Mouse (Mus musculus): ENCODE results near the gene Slc30a9. TPM values are rescaled to one million over a fixed set of nuclear protein-coding genes. Genes with fewer than 3 reads are reported as not detected.

Slc30a9 gene
- polyA plus RNA-seq, 1 experiment from 2014 or later = 200 TPM

DNA sequence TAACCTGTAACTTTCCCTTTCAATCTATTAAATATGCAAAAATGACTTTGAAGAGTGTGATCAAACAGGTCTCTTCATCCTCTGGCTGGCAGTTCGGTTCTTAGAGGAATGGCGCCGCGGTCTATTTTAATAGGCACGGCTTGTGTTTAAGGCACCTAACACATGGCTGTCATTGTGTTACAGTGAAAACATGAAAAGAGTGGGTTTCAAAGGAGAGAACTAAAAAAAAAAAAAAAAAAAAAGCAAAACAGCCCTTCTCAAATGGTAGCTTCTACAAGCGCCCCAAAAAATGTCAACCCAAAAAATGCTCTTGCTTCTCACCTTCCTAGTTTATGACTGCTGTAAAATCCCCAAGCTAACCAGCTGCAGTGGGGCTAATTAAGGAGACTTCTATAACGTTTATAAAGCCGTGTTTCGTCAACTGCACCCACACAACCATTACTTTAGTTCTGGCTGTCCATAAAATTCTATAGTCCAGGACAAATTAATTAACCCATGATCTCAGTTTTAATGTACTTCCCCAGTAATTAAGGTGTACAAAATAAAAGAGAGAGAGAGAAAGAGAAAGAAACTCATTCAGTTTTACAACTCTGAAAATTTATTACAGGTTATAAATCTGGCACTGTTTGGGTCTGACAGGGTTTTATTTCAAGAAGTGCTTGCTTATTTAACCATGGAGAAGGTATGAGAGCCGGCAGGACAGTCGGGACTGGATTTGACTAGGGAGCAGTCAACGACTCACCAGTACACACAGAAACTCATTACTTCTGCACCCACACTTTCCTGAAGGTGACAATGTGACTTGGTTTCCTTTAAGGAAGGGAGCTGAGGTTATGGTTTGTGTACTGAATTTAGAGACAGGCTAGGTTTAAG is 94.1 kb downstream of the Slc30a9 start:
- Histone ChIP-seq H3K4me1 (ENCODE audit: control insufficient read depth, insufficient read depth, low read length) (no peaks in the 10 kb centered on the region), H3K36me3 (ENCODE audit: control insufficient read depth, insufficient read depth, low read length) (no peaks in the 10 kb centered on the region; the same call in 1 of the 2 replicates), H3K4me2 (ENCODE audit: low read depth, low read length) (no peak overlapping the region), H3K27ac (ENCODE audit: low read depth, low read length) (no peak overlapping the region), H3K9me3 (ENCODE audit: control insufficient read depth, low read length) (no peaks in the 10 kb centered on the region), H3K27me3 (ENCODE audit: control insufficient read depth, insufficient read depth, low read length) (no peaks in the 10 kb centered on the region), H3K9ac (replicated peaks; ENCODE audit: low read depth, low read length) (no peak overlapping the region), H3K4me3 (ENCODE audit: low read depth, low read length) (no peak overlapping the region)
- WGBS = 14% methylated on average over 12 of the region's 12 CpGs
- peak; percentile 25; the same call in 1 of the 2 replicates for ATAC-seq (ENCODE audit: low read depth)

DNA sequence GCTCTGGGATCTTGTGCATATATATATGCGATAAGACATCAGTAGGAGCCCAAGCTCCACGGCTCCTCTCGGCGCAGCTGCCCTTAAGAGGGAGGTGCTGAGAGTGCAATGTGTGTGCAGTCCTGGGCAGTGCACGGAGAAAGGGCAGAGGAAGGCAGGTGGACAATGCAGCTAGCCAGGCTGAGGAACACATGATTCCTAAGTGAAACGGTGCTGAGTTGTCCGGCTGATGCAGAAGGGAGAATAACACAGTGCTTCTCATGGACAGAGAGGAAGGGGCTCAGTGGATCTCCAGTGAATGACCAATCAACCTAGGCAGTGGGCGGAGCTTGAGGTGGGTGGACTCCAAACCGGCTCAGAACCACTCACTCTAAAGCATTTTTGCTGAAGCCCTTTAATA is 94.9 kb downstream of the Slc30a9 start:
- no peak overlapping the region for H3K9ac ChIP-seq (replicated peaks; ENCODE audit: low read depth, low read length)
- peak; percentile 23 for ATAC-seq (ENCODE audit: low read depth)
- H3K4me2 ChIP-seq (ENCODE audit: low read depth, low read length) = no peak overlapping the region
- no peak overlapping the region for H3K27ac ChIP-seq (ENCODE audit: low read depth, low read length)
- H3K36me3 ChIP-seq (ENCODE audit: control insufficient read depth, insufficient read depth, low read length) = no peaks in the 10 kb centered on the region; the same call in 1 of the 2 replicates
- no peak overlapping the region for H3K4me3 ChIP-seq (ENCODE audit: low read depth, low read length)
- H3K27me3 ChIP-seq (ENCODE audit: control insufficient read depth, insufficient read depth, low read length) = no peaks in the 10 kb centered on the region
- WGBS = 27% methylated on average over 9 of the region's 9 CpGs
- H3K9me3 ChIP-seq (ENCODE audit: control insufficient read depth, low read length) = no peaks in the 10 kb centered on the region
- H3K4me1 ChIP-seq (ENCODE audit: control insufficient read depth, insufficient read depth, low read length) = no peaks in the 10 kb centered on the region

DNA sequence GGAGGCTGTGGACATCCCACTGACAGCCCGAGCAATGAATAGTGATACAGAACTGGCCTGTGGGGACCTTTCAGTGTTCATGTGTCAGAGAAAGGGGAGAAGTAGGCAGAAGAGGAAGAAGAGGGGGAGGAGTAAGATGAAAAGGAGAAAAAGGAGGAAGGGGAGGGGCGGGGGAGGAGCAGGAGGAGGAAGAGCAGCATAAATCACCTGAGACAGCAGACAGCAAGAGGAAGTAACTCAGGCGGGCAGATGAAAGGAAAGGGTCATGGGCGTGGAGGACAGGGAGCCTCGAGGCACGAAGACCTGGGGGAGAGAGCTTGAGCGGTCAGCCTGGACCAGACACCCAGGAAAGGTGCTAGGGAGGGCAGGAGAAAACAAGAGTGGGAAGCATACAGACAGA is 97.6 kb downstream of the Slc30a9 start:
- Histone ChIP-seq H3K27me3 (ENCODE audit: control insufficient read depth, insufficient read depth, low read length) (no peaks in the 10 kb centered on the region), H3K4me1 (ENCODE audit: control insufficient read depth, insufficient read depth, low read length) (no peaks in the 10 kb centered on the region), H3K4me3 (ENCODE audit: low read depth, low read length) (no peak overlapping the region), H3K9ac (replicated peaks; ENCODE audit: low read depth, low read length) (no peak overlapping the region), H3K27ac (ENCODE audit: low read depth, low read length) (no peak overlapping the region), H3K9me3 (ENCODE audit: control insufficient read depth, low read length) (no peaks in the 10 kb centered on the region), H3K36me3 (ENCODE audit: control insufficient read depth, insufficient read depth, low read length) (no peaks in the 10 kb centered on the region), H3K4me2 (ENCODE audit: low read depth, low read length) (no peak overlapping the region)
- 43% methylated on average over 7 of the region's 7 CpGs for WGBS
- no peak for ATAC-seq (ENCODE audit: low read depth)

DNA sequence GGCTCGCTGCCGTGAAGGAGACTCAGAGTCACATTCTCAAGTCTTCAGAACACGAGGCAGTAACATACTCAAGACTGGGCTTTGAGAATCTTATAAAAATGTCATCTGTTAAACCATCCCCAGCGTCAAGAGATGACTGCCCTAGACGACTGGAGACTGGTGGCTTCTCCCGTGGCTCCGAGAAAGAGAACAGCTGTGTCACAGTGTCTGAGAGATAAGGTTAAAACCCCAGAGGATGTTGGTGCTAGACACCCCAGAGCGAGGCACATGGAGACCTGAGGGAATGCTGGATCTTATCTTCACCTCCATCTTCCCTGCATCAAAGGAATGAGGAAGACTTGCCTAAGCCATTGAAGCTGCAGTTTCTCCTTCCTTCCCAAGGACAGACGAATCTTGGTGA is 98.2 kb downstream of the Slc30a9 start:
- no peak overlapping the region for H3K27ac ChIP-seq (ENCODE audit: low read depth, low read length)
- H3K36me3 ChIP-seq (ENCODE audit: control insufficient read depth, insufficient read depth, low read length) = no peaks in the 10 kb centered on the region
- ATAC-seq (ENCODE audit: low read depth) = no peak
- H3K4me1 ChIP-seq (ENCODE audit: control insufficient read depth, insufficient read depth, low read length) = no peaks in the 10 kb centered on the region
- H3K4me3 ChIP-seq (ENCODE audit: low read depth, low read length) = no peak overlapping the region
- H3K9ac ChIP-seq (replicated peaks; ENCODE audit: low read depth, low read length) = no peak overlapping the region
- WGBS = 86% methylated on average over 9 of the region's 9 CpGs
- no peaks in the 10 kb centered on the region for H3K27me3 ChIP-seq (ENCODE audit: control insufficient read depth, insufficient read depth, low read length)
- no peak overlapping the region for H3K4me2 ChIP-seq (ENCODE audit: low read depth, low read length)
- no peaks in the 10 kb centered on the region for H3K9me3 ChIP-seq (ENCODE audit: control insufficient read depth, low read length)

Other genes with a start within 250 kb of the Slc30a9 start
- 0.08 and 0.15 TPM in 2 replicates for gene Phox2b, start 207.7 kb upstream of the Slc30a9 start, polyA plus RNA-seq (2014; fragmentation: Nextera tagmentation; extraction: Ambion mirVana)
- 66.0 and 76.9 TPM in 2 replicates for gene Tmem33, start 46.4 kb upstream of the Slc30a9 start, polyA plus RNA-seq (2014; fragmentation: Nextera tagmentation; extraction: Ambion mirVana)
- 17.5 and 23.3 TPM in 2 replicates for gene Bend4, start 121.4 kb downstream of the Slc30a9 start, polyA plus RNA-seq (2014; fragmentation: Nextera tagmentation; extraction: Ambion mirVana)